Mouse (Mus musculus) brain, embryonic 14.5 days (tissue): ENCODE measurements around the gene Ubash3b.

Source experiments
- CTCF ChIP-seq: fragments of 200-500 bp; IDR thresholded peaks from 2 replicates; pipeline ENCODE4 v1.5.1; 2012; ENCODE audit warnings: inconsistent platforms, mild to moderate bottlenecking, moderate library complexity, borderline replicate concordance; ENCODE audit not compliant: insufficient read depth, insufficient read length; ENCODE audit errors: extremely low read depth
- POLR2A ChIP-seq: fragments of 200-500 bp; IDR thresholded peaks from 2 replicates; pipeline ENCODE4 v1.6.1; 2012; ENCODE audit warnings: mild to moderate bottlenecking, inconsistent platforms, borderline replicate concordance; ENCODE audit not compliant: poor library complexity, insufficient read depth, insufficient read length, severe bottlenecking; ENCODE audit errors: extremely low read depth

GRCm38 (mm10) chr9:41116126-41116525 is 45.4 kb downstream of the Ubash3b start:
- no peak for TF ChIP-seq CTCF
- no peak for TF ChIP-seq POLR2A
